Mouse (Mus musculus) naive thymus-derived CD4-positive, alpha-beta T cell, adult 2 months (primary cell): ENCODE measurements at regions not wholly inside any gene's neighbourhood (a gene's known extent, or its start where the extent isn't known, plus 50 kb on each side); places are given as distances from the start of the nearest gene placed in this dataset.

Experiments
- DNase-seq: peaks from one replicate; pipeline ENCODE4 v3.0.0-alpha.2; 2011; ENCODE audit warnings: low read depth

DNA sequence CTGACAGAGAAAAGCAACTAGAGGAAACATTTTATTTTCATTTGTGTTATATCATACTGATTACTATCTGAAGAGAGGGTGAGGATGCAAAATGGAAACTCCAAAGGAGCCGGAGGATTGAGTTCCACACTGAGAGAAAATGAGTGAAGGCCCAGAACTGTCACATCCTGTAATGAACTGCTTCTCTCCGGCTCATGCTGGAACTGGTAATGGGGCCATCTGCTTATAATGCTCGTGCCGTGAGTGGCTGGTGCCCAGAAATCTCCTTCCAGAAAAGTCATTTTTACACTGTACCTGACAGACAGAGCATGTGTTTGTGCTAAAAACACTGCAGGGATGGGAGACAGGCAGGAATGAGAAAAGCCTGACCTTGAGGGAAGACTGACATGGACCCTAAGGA lies 483.5 kb upstream of the Pkdcc start:
- DNase-seq = no peak

DNA sequence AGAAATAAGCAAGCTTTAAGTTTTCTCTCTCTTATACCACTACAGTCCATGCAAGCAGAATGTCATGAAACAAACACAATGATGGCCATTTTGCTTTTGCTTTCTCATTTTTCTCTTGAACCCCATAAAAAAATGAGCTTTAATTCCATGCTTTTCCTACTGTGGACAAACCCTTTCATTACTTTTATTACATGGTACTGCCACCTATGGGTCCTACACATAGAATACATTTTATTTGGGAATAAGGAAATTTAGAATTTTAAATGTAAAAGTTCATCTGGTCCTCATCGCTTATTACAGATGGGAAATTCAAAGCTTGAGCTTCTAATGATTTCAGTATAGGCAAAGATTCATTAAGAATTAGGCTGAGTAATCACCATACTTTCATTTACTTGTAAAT lies 472.6 kb upstream of the Pkdcc start:
- no peak for DNase-seq

DNA sequence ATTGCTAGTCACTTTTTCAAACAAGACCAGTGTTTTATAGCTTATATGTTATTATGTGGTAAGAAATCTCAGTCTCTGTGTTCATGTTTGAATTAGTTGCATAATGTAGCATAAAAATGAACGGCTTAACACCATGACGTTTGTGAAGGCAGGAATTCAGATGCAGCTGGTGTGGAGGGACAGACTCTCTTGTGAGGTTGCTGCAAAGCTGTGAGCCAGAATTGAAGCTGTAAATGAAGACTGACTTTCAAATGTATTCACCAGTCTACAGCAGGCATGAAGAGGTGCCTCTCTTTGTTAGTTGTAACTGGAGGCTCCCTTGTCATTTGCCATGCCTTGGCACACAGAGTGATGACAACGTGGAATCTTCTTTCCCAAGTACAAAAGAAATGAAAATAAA lies 457.7 kb upstream of the Pkdcc start:
- no peak for DNase-seq

DNA sequence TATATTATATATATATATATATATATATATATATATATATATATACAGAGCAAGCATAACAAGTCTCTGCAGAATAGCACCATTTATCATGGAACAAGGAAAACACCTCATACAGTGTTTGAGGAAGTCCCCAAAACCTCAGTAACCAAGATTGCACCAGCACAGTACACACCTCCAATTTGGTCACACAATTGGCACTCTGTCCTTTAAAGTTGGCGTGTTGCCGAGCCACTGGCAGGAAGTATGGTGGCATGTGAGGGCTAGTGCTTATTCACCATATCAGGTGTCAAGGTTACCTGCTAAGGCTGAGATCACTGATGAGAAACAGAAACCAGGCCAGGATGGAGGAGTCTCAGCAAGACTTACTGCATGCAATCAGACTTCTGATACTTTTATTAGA lies 436.0 kb upstream of the Pkdcc start:
- no peak for DNase-seq

DNA sequence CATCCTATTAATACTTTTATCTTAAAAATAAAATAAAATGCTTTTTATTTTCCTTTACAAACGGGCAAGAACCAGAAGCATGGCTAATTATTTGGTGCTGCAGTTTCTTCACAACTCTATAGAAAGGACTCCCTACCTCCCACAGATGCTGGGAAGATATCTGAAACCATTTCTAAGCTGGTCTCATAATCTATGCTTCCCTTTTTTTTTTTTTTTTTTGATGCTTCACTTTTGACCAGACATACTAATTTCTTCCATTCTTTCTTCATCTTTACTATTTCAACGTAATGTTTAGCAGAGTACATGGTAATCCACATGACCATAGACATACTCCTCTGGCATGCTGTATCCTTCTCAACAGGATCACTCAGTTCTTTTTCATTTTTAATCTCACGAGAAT lies 393.0 kb upstream of the Pkdcc start:
- DNase-seq = no peak

DNA sequence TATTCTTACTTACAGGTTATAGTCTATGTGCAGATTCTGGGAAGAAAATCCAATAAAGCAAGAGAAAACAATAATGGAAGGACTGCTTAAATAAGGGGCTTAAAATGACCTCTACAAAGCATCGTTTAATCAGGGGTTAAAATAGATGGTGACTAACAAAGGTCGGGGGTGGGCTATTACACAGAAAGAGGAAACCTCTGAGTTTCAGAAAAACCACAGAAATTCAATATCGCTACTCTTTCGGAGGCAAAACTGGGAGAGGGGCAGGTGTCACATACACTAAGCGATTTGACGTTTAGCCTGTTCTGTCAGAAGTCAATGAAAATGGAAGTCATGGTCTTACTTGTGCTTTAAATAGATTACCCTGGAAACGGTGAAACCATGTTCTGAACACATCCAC lies 391.0 kb upstream of the Pkdcc start:
- no peak for DNase-seq

DNA sequence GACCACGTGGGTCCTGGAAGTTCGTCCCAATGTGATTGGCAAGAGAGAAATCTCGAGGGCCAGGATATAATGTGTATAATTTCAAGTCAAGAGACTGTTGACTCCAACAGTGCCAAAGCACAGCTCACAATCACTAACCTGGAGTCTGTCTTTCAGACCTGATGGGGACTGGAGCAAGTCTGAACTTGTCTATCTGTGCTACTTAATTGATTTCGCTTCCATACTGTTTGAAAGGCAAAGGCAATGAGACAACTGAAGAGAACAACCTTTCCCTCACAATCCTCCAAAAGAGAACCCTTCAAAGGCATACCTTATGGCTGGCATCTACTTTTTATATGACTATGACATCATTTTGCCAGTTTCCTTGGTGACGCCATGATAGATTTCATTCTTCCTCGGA lies 390.5 kb upstream of the Pkdcc start:
- no peak for DNase-seq

DNA sequence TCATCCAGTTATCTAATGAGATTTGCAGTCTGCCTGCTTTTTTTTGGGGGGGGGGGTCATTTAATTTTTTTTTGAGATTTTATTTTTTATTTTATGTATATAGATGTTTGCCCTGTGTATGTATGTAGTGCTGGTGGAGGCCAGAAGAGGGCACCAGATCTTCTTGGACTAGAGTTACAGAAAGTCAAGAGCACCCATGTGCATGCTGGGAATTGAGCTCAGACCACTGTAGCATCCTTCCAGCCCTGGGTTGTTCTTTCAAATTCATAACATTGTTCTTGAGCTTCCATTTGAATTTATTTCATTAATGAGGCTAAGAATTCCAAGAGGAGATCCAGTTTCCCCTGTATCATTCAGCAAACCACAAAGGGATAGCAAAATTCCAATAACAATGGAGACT lies 387.9 kb upstream of the Pkdcc start:
- no peak for DNase-seq

DNA sequence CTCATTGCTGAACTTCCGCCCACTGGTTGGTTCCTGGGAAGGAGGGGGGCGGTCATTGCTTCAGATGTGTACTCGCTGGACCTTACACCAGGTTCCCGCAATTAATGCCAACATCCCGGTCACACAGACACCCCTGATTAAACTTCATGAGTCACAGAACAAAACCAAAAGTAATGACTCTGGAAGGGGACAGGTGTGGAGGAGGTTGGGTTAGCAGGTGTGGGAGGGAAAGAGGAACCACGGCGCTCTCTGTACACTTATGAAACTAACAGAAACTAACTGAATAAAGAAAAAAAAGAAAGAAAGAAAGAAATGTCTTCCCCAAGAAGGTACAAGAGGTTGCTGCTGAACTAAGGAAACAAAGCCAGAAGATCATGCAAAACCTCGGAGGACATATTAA lies 387.3 kb upstream of the Pkdcc start:
- DNase-seq = no peak

DNA sequence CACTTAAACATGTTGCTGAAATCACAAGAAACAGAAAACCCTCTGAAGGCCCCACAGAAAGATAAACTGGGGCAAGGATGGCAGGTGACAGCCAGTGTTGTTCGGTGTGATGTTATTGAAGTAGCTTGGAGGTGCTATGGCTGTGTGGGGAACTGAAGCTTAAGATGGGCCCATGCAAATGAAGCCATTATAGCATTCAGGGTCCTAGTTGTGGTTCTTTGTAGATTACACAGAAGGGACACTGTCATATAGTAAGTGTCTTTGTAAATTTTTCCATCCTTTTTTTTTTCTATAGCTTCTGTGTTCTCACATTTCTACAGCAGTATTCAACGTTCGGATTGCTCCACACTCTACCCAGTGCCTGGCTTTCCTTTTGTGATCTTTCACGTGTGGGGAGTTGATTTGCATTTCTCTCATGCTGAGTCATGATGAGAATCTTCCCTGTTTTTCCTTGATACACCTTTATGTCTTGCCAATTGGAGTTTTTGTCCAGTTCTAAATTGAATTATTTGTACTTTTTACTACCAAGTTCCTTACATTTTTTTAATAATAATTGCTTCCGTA lies 386.6 kb upstream of the Pkdcc start:
- DNase-seq = no peak

DNA sequence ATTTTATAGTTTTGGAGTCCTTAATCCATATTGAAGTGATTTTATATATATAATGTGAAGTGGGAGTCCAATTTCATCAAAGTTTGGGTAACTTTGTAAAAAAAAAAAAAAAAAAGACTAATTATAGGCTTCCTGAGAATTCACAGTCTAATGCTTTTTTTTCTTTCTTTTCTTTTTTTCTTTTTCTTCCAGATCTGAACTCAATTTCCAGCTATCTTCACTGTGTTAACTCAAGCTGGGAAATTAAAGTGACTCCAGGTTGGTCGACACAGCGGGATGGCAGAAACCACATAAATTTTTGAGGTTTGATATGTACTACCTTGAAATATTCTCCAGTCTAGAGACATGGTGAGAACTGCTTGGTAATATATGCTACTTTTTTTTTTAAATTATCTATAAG lies 385.7 kb upstream of the Pkdcc start:
- no peak for DNase-seq

DNA sequence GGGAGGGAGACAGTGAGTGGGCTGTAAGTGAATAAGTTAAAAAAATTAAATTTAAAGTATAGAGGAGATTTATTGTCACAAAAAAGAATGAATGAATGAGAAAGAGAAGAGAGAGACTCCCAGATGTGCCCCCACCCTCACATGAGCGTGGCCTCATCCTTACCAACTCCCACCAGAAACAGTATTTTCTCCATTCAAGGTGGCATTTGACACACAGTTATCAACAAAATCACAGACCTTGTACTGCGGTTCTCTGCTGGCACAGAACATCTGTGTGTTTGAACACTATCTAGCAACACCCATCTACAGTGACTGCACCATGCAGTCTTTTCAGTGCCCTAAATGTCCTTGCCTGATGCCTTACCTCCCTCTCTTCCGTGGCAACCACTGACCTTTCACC lies 380.9 kb upstream of the Pkdcc start:
- no peak for DNase-seq

DNA sequence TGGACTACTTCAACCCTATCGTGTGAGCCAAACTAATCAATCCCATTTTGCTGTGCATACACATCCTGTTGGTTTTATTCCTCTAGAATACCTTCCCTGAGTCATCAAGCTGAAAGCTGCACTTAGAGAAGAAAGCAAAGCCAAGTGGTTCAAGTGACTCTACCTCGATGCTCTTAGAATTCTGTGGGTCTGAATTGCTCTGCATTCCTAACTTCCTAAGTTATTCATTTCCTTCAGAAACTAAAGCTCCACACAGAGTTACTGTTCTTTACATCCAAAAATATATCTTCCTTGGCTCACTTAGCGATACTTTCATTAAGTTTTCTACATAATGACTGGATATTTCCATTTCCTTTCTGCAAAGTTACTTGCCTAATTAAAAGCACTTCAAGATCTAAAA lies 379.0 kb upstream of the Pkdcc start:
- no peak for DNase-seq

DNA sequence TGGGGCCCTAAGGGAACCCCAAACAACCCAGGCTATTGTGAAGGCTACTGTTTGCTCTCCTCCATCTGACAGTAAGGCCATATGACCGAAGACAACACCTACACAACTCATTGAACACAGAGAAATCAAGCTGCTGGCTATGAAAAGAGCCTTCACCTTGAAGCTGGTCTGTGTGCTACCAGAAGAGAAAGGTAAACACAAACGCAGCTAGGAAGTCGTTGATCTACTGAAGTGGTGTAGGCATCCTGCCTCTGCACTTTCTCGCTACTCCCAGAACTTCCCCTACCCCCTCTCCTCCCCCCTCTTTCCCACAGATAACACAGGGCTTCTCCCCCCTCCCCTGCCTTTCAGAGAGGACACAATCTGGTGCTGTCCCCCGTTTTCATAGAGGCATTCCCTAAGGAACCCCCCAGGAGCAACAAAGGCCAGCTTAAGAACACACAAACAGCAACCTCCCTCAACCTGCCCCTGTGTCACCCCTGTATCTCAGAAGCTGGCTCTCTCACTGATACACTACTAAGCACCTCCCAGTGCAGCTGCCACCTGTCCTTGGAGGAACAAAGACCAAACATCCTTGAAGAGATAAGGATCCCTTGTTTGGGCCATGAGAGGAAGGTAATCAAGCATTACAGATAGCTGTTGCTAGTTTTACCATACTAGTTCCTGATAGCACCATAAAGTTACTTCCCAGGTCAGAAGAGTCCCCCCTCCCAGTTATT lies 368.2 kb upstream of the Pkdcc start:
- DNase-seq = no peak

DNA sequence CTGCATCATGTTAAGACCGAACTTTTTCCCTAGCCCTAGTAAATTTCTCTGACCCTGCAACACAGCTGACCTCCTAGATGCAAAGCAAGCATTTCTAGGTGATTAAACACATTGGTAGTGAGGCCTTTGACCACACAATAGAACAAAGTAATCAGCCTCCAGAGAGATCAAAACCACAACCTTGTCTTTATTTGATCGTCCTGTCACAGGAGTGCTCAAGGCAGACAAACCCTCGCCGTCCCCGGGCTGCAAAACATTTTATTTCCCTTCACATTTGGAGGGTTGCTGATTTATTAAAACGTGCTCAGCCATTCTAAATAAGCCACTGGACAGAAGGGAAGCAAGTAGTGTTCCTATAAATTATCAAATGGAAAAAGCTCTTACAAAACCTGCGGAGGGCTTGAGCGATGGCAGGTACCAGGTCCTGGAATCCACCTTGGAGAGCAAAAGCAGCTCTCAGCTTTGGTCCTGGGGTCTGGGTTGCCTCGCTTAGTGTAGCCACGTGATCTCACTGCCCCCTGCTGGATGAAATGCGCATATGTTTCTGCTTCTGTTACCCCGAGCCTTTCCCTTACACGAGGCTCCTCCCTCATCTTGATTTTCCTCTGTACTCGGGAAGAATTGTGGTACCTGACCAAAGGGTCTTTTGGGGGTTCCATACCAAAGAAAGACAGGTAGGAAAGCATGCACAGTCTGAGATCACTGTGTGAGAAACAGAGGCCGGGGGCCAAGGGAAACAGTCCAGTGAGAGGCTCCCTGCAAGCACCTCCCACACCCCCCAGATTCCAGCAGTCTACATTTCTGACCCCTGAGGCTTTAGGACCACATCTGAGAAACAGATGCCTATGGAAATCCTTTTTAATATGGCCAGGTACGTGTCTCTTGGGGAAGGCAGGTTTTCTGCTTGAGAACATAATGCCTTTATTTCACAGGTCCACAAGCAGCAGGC lies 357.6 kb upstream of the Pkdcc start:
- no peak for DNase-seq

DNA sequence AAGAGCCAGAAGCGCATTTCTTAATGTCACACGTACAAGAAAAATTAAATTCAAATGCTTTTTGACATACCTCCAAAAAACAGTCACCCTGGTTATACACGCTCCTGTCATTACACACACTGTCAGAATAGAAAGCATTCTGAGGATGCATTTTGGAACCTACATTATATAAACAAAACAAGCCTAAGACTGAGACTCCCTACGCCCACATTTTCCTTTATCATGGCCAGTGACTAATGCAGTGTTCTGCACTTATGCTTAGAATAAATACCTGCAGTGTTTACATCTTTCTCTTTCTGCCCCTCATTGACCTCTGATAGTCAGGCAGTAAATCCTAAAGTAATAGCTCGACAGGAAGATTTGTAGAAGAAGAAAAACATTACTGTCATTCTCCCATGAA lies 354.7 kb upstream of the Pkdcc start:
- no peak for DNase-seq

DNA sequence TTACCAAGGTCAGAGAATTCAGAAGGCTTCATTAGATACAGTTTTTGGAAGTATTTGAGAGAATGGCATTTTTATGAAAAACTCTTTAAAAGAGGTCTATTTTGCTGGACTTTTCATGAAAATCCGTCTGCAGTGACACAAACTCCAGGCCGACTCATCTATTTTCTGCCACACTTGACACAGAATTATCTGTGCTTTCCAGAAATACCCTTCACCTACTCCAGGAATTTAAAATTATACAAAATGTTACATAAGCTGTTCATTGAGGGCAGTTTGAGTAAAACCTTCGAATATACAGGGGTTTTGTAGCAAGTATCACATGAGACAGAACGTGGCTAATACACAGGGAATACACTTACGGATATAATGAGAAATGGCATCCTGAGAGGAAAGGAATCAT lies 354.1 kb upstream of the Pkdcc start:
- DNase-seq = no peak

DNA sequence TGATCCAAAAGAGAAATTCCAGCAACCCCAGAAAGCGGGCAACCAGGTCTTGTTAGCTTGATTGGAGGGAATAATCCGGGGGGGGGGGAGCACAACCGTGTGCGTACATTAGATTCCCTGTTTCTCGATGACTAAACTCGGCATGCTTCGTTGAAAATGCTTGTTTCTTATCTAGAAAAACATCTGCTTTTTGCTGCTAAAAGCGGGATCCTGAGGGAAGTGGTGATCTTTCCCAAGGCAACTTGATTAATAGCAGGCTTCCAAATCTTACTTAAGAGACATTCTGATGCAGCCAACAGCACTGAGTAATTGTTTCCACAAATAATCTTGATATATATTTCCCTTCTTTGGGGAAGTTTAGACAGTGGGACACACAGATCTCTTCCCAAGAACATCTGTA lies 338.0 kb upstream of the Pkdcc start:
- DNase-seq = no peak

DNA sequence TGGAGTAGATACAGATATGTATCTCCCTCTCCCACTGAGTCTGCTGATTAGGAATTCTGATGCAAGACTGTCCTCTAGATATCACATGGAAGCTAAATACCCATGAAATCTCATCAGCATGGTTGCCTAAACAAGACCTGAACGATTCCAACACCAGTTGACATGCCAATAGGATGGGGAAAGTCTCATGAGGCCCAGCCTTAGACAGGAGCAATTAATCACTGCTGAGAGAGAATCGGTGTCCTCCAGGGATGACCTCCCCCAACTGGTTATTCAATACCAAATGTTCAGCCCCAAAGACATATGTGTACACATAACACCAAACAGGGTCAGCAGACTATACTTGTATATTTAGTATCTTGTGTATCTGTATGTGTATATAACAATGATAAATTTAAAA lies 314.5 kb upstream of the Pkdcc start:
- DNase-seq = no peak

DNA sequence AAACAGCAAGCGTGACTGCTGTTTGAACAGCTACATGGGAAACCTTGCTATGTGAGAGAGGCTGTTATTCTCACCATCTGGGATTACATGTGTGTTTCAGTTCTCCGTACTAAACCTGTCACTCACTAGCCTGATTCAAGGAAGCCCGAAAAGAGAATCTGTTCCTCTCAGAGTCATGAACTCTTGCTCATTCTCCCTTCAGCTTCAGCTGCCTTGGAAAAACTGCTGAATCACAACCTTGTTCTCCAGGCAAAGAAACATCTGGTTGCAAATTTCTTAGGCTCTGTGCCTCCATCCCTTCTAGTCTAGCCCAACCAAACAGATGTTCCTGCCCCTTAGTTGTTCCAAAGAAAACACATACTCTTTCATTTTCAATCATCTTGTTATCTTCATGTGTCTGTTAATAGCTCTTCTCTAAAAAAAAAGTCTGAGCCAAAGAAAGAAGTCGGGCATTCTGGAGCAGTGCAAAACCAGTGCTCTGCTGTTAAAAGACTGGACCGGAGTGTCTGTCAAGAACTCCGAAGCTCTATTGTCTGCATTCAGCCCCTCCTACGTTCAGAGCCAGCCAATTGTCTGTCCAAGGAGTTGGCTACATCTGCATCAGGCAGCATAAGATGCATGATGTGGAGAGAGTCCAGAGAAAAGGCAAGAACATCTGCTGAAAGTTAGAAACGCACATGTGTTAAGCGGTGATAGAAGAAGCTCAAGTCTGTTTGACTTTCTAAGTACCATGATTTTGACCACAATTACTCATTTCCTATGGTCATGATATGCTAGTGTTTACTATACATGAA lies 313.8 kb upstream of the Pkdcc start:
- no peak for DNase-seq

DNA sequence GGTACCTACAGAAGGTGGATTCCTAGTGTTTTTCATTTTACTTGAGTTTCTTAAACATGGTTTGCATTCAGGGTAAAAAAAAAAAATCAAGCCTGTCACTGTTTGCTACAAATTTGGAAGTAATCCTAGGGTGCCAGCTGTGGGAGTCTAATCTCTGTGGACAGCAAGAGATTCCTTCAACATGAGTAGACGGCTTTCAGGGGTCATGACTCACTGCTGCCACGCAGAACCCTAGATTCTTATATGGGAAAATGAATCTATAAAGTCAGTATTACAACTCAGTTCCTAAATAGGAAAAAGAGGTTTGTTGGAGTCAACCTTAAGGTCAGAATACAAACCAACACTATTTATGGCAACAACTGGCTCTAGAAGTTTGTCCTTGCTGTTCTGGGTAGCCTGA lies 310.1 kb upstream of the Pkdcc start:
- no peak for DNase-seq

DNA sequence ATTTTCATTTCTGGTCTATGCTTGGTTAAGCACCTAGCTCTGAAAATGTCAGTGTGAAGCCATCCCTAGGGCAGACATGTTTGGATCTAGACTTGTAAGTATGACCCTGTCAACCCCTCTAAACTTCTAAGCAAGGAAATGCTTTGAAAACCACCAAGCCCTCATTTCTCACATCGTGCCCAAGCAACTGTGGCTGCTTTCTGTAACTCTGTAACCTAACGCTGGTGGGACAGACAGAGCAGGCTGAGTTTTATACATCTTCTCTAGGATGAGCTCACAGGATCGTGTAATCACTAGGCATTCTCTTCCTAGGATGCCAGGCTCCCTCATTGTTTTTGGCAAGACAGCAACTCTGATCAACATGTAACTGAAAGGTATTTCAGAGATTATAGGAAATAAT lies 309.6 kb upstream of the Pkdcc start:
- DNase-seq = no peak

DNA sequence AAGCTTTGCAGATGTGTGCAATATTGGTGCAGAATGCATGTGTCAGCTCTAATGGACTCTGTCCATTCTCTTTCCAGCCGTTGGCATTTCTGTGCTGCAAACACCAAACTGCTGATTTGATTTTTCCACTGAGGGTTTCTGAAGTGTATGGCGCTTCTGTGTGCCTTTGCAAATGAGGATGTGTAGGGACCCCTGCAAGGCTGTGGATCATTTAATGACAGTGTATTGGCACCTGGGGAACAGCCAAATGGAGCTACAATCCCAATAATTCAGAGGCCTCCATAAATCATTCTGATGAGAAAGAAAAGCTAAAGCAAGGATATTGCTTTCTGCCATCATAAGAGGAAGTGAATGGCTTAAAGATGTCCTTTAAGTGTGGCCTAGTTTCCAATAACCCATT lies 305.9 kb upstream of the Pkdcc start:
- DNase-seq = no peak
